20 mouse cellular contexts compared by ENCODE assay signal in the genomic region with DNA sequence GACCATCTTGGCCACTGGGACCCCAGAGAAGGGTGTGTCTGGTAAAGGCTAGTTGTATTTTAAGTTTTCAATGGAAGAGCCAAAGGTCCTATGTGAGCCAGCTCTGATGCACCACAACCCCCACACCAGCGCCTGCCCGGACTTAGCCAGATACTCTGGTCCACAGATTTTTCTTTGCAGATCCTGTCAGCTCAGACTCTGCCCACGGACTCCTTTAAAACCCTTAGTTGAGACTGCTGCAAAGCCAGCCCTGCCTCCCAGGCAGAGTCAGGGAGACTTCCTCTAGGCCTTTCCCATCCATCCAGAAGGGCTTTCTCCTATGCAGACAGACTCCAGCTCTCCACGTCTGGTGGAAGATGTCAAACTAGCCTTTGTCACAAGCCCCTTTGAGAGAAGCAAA.
DNase-seq lines count a peak whose midpoint lies in the region; ATAC-seq and TF ChIP-seq lines count a peak whose summit lies in the region.
"Had no signal": no experiment of that assay in that cellular context is flagged by ENCODE, and none has a peak within 500 bp of the region (broad histone marks: within the 10 kb centered on the region; RNA-seq: fewer than 3 reads in every experiment).

No protein-coding gene starts in this region.

- no peak for TF ChIP-seq EP300 in stomach, postnatal 0 days (optimal IDR thresholded peaks at IDR 0.05)

- H3K27me3 ChIP-seq in heart, embryonic 12.5 days (replicated peaks), result no peaks in the 10 kb centered on the region
- no peaks in the 10 kb centered on the region for H3K27me3 ChIP-seq in stomach, embryonic 15.5 days (replicated peaks)
- no peaks in the 10 kb centered on the region for H3K27me3 ChIP-seq in stomach, postnatal 0 days (ENCODE audit: control insufficient read depth, insufficient read depth, low read length)
- H3K27me3 ChIP-seq in limb, embryonic 10.5 days (ENCODE audit: low read depth, poor library complexity, severe bottlenecking), result no peaks in the 10 kb centered on the region
- H3K27me3 ChIP-seq: hindbrain, embryonic 15.5 days; intestine, embryonic 15.5 days; neural tube, embryonic 13.5 days had no signal

- WGBS in heart, embryonic 12.5 days, result 53% methylated on average over 4 of the region's 4 CpGs
- 46% methylated on average over 4 of the region's 4 CpGs for WGBS in stomach, embryonic 15.5 days
- WGBS in stomach, postnatal 0 days, result 67% methylated on average over 4 of the region's 4 CpGs
- WGBS in limb, embryonic 10.5 days, result 70% methylated on average over 4 of the region's 4 CpGs

- no peak for DNase-seq in heart, adult 8-10 months (ENCODE audit: low spot score)
- no peak for DNase-seq in stomach, postnatal 0 days (ENCODE audit: low spot score)
- no peak for DNase-seq in limb, embryonic 10.5 days (ENCODE audit: low spot score)
- no peak for DNase-seq in T-cell, adult 2 months (ENCODE audit: low spot score)
- no peak for DNase-seq in Muller cell, postnatal 12 days (ENCODE audit: inconsistent ontology term)
- DNase-seq: adrenal gland, adult 8-10 months; cerebellum, adult 9-11 months; gastrocnemius, postnatal 10 days; heart, adult 11 months; lung, adult 18-20 months; lung, postnatal 14 days; midbrain, embryonic 14.5 days; right cerebral cortex, adult 18-20 months; thymus, adult 2 months had no signal

- H3K4me1 ChIP-seq in heart, embryonic 12.5 days (replicated peaks), result peaks cover 39% of the 10 kb centered on the region
- 0 out of 2 replicates have a peak, but pooled peaks cover 6% of the 10 kb centered on the region for H3K4me1 ChIP-seq in stomach, embryonic 15.5 days
- no peaks in the 10 kb centered on the region for H3K4me1 ChIP-seq in stomach, postnatal 0 days (replicated peaks; ENCODE audit: control insufficient read depth, insufficient read depth)
- H3K4me1 ChIP-seq in limb, embryonic 10.5 days, result peaks cover 30% of the 10 kb centered on the region
- H3K4me1 ChIP-seq: hindbrain, embryonic 15.5 days; neural tube, embryonic 13.5 days had no signal

- H3K9me3 ChIP-seq in heart, embryonic 12.5 days (replicated peaks), result peaks cover 6% of the 10 kb centered on the region
- H3K9me3 ChIP-seq in stomach, embryonic 15.5 days, result no peaks in the 10 kb centered on the region
- H3K9me3 ChIP-seq in stomach, postnatal 0 days (ENCODE audit: control insufficient read depth, low read length), result no peaks in the 10 kb centered on the region
- H3K9me3 ChIP-seq in limb, embryonic 10.5 days (replicated peaks), result peaks cover 5% of the 10 kb centered on the region
- H3K9me3 ChIP-seq: hindbrain, embryonic 15.5 days; intestine, embryonic 15.5 days; neural tube, embryonic 13.5 days had no signal

- ATAC-seq in heart, embryonic 12.5 days (ENCODE audit: insufficient number of reproducible peaks, low FRiP score), result no peak
- ATAC-seq in stomach, embryonic 15.5 days (ENCODE audit: insufficient read depth, low FRiP score, low read depth), result no peak
- ATAC-seq in stomach, postnatal 0 days (ENCODE audit: low FRiP score, low TSS enrichment), result no peak
- ATAC-seq: forebrain, embryonic 16.5 days; intestine, embryonic 15.5 days had no signal

- no peak overlapping the region for H3K4me3 ChIP-seq in heart, embryonic 12.5 days
- no peak overlapping the region for H3K4me3 ChIP-seq in stomach, embryonic 15.5 days (replicated peaks)
- no peak overlapping the region for H3K4me3 ChIP-seq in stomach, postnatal 0 days (ENCODE audit: low read depth, low read length)
- H3K4me3 ChIP-seq in limb, embryonic 10.5 days, result no peak overlapping the region
- H3K4me3 ChIP-seq: hindbrain, embryonic 15.5 days; intestine, embryonic 15.5 days; neural tube, embryonic 13.5 days had no signal

- TF ChIP-seq CTCF in stomach, postnatal 0 days (IDR thresholded peaks at IDR 0.05; ENCODE audit: low read depth), result no peak

- no peak overlapping the region for H3K27ac ChIP-seq in heart, embryonic 12.5 days (ENCODE audit: poor library complexity, severe bottlenecking)
- peak overlapping the region; percentile 7; the same call in 1 of the 2 replicates for H3K27ac ChIP-seq in stomach, embryonic 15.5 days
- H3K27ac ChIP-seq in stomach, postnatal 0 days (replicated peaks), result no peak overlapping the region
- H3K27ac ChIP-seq in limb, embryonic 10.5 days, result peak overlapping the region; percentile 63
- H3K27ac ChIP-seq: hindbrain, embryonic 15.5 days; intestine, embryonic 15.5 days; neural tube, embryonic 13.5 days had no signal

- H3K9ac ChIP-seq in heart, embryonic 12.5 days, result peak overlapping the region; percentile 2; the same call in 1 of the 2 replicates
- H3K9ac ChIP-seq in stomach, embryonic 15.5 days, result no peak overlapping the region
- H3K9ac ChIP-seq in stomach, postnatal 0 days (ENCODE audit: low read length), result no peak overlapping the region
- H3K9ac ChIP-seq: hindbrain, embryonic 15.5 days; intestine, embryonic 15.5 days; neural tube, embryonic 13.5 days had no signal

- H3K4me2 ChIP-seq in heart, embryonic 12.5 days, result no peak overlapping the region
- H3K4me2 ChIP-seq in stomach, embryonic 15.5 days, result no peak overlapping the region
- H3K4me2 ChIP-seq in stomach, postnatal 0 days (replicated peaks; ENCODE audit: low read depth), result no peak overlapping the region
- H3K4me2 ChIP-seq: hindbrain, embryonic 15.5 days; intestine, embryonic 15.5 days; neural tube, embryonic 13.5 days had no signal

- H3K36me3 ChIP-seq in heart, embryonic 12.5 days, result no peaks in the 10 kb centered on the region
- no peaks in the 10 kb centered on the region for H3K36me3 ChIP-seq in stomach, embryonic 15.5 days
- no peaks in the 10 kb centered on the region for H3K36me3 ChIP-seq in stomach, postnatal 0 days (ENCODE audit: control insufficient read depth, insufficient read depth, low read length)
- no peaks in the 10 kb centered on the region for H3K36me3 ChIP-seq in limb, embryonic 10.5 days
- H3K36me3 ChIP-seq: hindbrain, embryonic 15.5 days; intestine, embryonic 15.5 days; neural tube, embryonic 13.5 days had no signal

Comparison
In these comparisons a context has a peak if more than half of its experiments do, and no peak if none do; other contexts are left out.
1. H3K27ac ChIP-seq: peak in stomach, embryonic 15.5 days (single experiment) and limb, embryonic 10.5 days (single experiment); none in heart, embryonic 12.5 days (single experiment) and stomach, postnatal 0 days (single experiment).